Mouse (Mus musculus): ENCODE data around the gene Dram1.

Gene Dram1

DNA sequence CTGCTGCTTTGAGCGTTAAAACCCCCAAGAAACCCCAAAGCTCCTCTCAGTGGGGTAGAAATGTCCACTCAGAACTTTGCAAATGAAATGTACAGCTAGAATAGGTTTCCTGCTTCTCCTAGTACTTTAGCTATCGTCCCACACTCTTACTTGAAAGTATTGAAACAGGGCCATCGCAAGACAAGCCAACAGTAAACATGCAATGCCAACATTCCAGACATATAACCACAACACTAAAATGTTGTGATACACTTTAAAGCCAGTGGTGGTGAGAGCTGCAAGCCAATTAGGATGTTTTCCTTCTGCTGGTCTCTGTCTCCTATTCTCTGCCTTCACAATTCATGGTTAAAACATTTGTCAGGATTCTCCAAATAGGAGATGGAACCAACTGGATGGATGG, 97.2 kb downstream of the Dram1 start:
- DNase-seq = no peak

DNA sequence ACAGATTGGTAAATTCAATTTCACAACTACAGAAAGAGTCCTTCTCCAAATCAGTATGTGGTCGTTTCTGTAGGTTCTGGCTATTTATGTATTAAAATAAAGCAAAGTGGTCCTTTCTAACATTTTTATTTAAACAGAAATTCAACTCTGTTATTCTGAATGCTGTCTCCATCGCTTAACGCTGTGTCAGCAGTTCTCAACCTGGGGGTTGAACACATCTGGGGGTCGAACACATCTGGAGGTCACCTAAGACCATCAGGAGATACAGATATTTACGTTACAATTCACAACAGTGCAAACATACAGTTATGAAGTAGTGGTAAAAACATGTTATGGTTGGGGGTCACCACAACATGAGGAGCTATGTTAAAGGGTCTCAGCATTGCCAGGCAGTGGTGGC, 104.8 kb downstream of the Dram1 start:
- DNase-seq = no peak
